Mouse (Mus musculus): ENCODE results near the gene Larp1b.

The Larp1b gene

GRCm38 (mm10) chr3:41082520-41082884 lies 132.9 kb downstream of the Larp1b start:
- no peak for DNase-seq (ENCODE audit: low spot score in 2 of 2)

DNA sequence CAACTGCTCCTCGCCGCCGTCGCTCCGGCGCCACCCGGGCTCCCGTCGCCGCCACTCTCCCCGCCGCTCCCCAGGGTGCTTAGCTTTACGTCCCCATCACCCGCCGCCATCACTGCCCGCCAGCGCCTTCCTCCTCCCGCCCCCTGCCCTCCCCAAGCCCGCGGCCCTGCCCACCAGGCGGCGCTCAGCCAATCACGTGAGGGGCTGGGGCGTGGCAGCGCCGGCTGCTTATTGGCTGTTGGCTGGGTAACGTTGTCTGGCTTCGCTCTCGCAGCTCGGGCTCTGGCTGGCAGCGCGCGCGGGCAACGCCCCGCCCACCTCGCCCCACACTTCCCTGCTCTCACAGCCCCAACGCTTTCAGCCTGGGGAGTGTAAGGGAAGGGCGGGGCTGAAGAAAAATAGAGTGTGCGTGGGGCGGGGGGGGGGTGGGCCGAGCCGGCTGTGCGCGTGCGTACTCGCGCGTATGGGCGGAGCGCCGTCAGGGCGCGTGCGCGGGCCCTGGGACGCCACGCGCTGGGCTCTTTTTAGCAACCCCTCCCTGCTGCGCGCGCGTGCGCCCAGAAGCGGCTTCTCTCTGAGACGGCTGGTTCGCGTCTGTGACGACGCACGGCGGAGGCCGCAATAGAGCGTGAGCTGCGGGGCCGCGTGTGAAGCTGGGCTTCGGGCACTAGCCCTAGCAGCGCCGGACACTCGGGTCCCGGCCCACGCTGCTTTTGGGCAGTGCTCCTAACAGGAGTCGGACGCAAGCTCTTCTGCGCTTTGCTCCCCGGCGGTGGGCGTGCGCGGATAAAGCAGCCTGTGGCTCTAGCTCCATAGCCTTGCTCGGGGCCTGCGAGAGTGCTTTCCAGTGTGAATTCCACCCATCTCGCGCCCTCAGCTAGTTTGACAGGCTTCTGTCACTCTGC lies 133.5 kb downstream of the Larp1b start, which contains the start of gene Pgrmc2:
Pgrmc2 (minus strand) TSS at position 162 of the 905 bp plus-strand sequence.
- DNase-seq (ENCODE audit: low spot score in 2 of 2), result peak; percentile 98 to 99

- DNase-seq (ENCODE audit: low spot score in 2 of 2), result no peak
Observed at GRCm38 (mm10) chr3:41083790-41084112, 134.1 kb downstream of the Larp1b start.

DNA sequence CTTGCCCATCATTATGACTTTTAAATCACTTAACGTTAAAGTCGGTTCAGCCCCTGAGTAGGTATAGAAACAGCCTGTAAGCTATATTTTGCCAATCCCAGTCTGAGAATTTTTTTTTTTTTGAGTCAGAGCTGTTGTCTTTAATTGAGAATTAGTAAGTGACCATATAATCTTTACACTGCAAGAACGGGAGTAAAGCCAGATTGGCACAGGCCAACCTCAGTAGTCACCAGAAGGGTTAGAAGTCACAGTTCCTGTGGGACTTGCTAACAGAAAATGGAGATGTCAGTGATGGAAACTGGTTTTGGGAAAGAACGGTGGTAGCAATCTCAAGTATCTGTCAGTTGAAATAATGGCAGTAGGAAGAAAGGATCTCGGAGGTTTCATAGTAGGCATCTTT lies 134.8 kb downstream of the Larp1b start:
- no peak for DNase-seq (ENCODE audit: low spot score in 2 of 2)

DNA sequence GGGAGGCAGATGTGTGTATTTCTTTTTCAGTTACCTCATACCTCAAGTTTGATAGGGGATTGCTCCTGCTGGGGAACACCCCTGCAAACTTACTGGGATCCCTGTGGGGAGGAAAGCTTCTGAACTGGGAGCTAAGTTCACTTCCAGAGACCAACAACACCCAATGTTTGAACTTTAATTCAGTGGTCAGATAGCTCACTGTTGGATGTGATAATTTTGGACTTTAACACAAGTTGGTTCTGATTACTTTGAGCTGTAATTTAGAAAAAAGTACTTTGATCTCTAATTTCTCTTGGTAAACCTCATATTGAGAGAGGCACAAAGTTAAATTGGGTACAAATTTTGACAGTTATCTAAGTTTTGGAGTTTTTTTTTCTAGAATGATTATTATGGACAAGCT lies 137.4 kb downstream of the Larp1b start:
- no peak for DNase-seq (ENCODE audit: low spot score in 2 of 2)
